Mouse (Mus musculus): ENCODE results near the gene Ccnd2.

Gene Ccnd2

GRCm38 (mm10) chr6:127107413-127107812 is 44.6 kb downstream of the Ccnd2 start:
- no peak for DNase-seq

GRCm38 (mm10) chr6:127106726-127107125 is 45.3 kb downstream of the Ccnd2 start:
- no peak for DNase-seq

DNA sequence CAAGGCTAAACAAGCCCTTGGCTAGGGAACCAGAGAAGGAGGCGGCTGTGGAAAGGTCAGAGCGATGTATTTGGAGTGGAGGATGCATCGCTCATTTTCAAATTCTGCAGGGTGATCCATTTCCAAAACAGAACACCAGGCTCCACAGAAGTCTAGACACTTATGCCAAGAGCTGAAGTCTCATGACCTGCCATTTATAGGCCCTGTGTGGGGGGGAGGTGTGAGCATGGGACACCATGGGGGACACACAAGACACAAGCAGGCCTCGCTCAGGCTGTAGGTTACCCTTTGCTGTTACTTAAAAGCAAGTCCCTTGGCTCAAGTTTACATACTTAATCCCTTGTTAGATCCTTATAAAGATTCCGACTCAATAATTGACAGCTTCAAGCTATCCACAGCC is 45.8 kb downstream of the Ccnd2 start:
- DNase-seq, result no peak

DNA sequence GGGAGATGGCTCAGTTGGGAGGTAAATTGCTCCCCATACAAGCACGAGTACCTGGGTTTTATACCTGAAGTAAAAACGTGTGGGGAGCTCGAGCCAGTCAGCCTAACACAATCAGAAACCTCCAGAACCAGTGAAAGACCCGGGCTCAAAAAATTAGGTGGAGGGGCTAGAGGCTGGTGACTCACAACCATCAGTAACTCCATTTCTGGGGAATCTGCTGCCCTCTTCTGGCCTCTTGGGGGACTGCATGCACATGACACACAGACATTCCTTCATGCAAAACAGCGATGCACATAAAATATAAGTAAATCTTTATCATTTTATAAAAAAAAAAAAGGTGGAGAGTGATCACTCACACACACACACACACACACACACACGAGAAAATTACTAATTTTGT is 46.9 kb downstream of the Ccnd2 start:
- peak in 1 of 2 experiments; percentile 40 for DNase-seq

GRCm38 (mm10) chr6:127104396-127105029 is 47.5 kb downstream of the Ccnd2 start:
- no peak for DNase-seq

DNA sequence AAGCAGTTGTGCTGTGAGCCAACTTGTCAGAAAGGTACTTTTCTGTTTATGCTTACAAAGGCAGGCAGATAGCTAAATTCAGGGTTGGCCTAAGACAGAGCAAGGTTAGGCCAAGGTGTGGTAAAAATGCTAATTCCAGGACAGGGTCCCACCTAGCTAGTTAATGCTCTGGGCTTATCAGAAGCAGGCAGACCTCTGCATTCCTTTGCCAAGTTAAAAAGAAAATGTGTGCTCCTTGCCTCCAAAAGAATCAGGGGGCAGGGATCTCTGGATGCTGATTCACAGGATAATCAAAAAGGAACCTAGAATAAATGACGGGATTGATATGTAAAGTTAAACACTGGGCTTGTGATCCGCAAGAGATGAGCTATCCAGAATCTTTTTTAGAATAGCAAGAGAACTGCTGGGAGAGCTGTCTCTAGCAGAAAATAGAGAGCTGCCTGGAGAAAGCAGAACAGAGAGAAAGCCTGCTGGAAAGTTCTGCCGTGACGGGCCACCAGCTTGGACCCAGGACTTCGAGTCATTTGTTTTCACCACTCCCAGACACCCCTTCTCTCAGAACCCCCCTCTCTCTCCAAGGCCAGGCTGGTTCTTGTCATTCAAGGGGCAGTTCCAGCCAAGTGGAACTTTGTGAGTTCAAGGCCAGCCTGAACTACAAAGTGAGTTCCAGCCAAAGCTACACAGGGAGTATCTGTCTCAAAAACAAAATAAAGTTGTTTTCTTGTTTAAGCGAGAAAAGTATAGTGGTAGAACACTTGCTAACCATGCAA is 48.3 kb downstream of the Ccnd2 start:
- DNase-seq, result no peak

GRCm38 (mm10) chr6:127094565-127094964 is 57.4 kb downstream of the Ccnd2 start:
- no peak for DNase-seq

GRCm38 (mm10) chr6:127086739-127087138 is 65.3 kb downstream of the Ccnd2 start:
- no peak for DNase-seq

DNA sequence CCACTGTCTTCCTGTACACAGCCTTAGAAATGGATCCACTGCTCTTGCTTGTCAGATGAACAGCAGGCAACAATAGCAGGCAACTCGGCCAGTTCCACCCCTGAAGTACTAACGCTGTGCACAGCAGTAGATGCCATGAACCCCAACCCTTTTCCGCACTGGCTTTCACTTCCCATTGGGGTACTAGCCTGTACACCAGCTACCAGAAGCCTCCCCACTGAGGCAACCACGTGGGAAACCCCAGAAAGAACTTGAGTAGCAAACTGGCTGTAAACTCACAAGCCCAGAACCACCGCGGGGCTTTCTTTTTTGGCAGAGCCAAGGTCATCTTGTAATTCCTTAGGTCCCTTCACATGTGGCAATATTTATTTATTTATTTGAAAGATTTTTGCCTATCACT is 70.2 kb downstream of the Ccnd2 start:
- DNase-seq, result no peak

DNA sequence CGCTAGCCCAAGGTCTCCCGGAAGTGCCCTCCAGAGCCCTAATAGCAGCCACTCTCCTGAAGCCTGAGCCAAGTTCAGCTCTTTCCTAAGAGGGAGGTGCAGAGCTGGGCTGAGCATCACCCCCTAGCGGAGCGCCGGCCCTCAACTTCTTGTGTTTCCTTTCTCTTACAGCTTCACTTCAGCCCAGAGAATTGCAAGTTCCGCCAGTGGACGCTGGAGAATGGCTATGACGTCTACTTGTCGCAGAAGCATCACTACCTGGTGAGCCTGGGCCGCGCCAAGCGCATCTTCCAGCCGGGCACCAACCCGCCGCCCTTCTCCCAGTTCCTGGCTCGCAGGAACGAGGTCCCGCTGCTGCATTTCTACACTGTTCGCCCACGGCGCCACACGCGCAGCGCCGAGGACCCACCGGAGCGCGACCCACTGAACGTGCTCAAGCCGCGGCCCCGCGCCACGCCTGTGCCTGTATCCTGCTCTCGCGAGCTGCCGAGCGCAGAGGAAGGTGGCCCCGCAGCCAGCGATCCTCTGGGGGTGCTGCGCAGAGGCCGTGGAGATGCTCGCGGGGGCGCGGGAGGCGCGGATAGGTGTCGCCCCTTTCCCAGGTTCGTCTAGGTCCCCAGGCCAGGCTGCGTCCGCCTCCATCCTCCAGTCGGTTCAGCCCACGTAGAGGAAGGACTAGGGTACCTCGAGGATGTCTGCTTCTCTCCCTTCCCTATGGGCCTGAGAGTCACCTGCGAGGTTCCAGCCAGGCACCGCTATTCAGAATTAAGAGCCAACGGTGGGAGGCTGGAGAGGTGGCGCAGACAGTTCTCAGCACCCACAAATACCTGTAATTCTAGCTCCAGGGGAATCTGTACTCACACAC is 71.9 kb downstream of the Ccnd2 start:
- peak in 1 of 2 experiments; percentile 33 for DNase-seq

Measured in spleen, adult 18-20 months (tissue).